Mouse (Mus musculus) cerebral cortex, adult 2 months (tissue): ENCODE results near the gene Mgat2.

Experiments
- WGBS: fragments of 180-500 bp; shearing (Covaris S2); methylation state at CpG from one replicate; pipeline ENCODE4 v1.1.7; 2018; 5-methylcytosine and 5-hydroxymethylcytosine counted together

Mgat2 gene

DNA sequence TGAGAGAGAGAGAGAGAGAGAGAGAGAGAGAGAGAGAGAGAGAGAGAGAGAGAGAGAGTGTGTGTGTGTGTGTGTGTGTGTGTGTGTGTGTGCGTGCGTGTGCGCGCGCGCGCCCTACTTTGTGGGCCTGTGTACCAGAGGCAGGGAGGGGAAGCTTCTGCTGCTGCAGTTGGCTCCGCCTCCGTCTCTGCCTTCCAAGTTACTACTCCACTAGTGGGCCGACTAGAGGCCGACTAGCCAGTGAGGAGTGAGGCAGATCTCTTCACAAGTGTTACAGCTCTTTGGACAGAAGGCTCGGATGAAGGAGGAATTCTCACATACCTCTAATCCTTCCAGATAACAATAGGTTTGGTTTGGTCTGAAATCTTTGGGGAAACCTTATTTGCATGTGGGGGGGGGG lies 4.6 kb upstream of the Mgat2 start:
- 78% methylated on average over 12 of the region's 12 CpGs for WGBS

DNA sequence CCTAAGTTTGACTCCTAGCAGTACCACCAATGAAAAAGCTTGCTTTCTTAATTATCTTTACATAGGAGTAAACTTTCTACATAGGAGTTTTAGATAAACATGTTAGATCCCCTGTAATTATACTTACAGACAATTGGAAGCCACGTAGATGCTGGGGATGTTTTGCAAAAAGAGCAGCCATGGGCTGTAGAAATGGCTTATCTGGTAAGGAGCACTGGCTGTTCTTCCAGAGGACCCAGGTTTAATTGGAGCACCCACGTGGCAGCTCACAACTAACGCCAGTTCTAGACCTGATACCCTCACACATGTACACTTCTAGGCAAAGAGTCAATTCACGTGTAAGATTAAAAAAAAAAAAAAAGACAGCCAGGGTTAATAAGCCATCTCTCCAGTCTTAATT lies 2.2 kb upstream of the Mgat2 start:
- WGBS: 87% methylated on average over 4 of the region's 4 CpGs

DNA sequence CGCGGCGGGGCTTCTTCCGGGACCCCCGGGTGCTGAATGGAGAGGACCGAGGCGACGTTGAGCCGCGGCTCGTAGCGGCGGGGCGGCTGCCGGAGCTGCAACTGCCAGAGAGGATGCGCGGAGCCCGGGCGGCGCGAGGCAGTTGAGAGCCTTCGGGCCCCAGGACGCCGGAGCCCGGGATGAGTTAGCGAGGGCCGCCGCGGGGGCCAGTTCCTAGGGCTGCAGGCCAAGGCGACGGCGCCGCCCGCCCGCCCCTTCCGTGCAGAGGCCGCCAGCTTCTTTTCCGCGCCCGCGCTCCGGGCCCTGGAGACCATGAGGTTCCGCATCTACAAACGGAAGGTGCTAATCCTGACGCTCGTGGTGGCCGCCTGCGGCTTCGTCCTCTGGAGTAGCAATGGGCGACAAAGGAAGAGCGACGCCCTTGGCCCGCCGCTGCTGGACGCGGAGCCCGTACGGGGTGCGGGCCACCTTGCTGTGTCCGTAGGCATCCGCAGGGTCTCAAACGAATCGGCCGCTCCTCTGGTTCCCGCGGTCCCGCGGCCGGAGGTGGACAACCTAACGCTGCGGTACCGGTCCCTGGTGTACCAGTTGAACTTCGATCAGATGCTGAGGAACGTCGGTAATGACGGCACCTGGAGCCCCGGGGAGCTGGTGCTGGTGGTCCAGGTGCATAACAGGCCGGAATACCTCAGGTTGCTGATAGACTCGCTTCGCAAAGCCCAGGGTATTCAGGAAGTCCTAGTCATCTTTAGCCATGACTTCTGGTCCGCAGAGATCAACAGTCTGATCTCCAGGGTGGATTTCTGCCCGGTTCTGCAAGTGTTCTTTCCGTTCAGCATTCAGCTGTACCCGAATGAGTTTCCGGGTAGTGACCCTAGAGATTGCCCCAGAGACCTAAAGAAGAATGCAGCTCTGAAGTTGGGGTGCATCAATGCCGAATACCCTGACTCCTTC lies 662 bp downstream of the Mgat2 start:
- under 1% methylated on average over 86 of the region's 86 CpGs for WGBS

DNA sequence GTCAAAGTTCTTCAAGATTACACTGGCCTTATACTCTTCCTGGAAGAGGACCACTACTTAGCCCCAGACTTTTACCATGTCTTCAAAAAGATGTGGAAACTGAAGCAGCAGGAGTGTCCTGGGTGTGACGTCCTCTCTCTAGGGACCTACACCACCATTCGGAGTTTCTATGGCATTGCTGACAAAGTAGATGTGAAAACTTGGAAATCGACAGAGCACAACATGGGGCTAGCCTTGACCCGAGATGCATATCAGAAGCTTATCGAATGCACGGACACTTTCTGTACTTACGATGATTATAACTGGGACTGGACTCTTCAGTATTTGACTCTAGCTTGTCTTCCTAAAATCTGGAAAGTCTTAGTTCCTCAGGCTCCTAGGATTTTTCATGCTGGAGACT lies 1.4 kb downstream of the Mgat2 start:
- 65% methylated on average over 7 of the region's 7 CpGs for WGBS

DNA sequence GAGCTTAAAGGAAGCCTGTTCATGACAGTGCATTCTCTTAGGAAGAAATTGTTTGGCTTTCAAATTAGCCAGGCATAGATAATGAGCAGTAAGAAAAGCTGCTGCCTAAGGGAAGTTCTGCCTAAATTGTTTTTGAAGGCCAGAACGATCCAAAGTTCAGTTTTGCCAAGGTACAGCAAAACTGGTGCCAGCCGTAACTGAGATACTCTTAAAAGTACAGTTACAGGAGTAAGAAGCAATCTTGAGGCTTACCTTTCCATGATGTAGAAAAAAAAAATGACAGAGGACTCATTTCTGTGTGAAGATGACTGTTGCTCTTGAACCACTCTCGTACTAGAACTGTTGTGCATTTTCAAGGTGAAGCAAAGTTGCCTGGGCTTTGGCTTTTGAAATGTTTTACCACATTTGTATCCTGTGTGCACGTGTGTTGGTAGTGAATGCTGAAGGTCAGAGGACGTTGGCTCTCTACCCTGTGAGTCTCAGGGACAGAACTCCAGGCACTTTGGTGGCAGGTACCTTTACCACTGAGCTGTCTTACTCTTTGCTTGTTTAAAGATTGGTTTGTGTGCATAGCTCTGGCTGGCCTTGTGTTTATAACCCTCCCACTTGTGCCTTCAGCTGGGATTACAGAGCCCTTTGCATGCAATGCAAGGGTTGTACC lies 3.0 kb downstream of the Mgat2 start:
- 59% methylated on average over 5 of the region's 5 CpGs for WGBS

DNA sequence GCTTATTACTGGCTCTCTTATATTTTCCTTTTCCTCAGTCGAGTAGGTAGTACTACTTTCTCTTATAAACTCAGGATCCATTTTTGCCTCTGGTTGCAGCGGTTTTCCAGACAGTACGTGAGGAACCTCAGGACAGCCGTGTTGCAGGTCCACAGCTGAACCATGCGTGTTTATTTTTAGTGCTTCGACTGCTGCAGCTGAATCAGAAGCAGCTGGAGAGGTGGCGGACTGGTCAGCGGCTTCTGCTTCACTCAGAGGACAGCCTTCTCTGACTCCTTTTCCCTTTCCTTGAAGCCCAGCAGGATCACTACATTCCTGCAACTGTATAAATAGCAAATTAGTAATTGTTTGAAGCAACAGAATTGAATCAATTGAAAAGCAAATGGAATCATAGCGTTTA lies 6.1 kb downstream of the Mgat2 start:
- 84% methylated on average over 9 of the region's 9 CpGs for WGBS

DNA sequence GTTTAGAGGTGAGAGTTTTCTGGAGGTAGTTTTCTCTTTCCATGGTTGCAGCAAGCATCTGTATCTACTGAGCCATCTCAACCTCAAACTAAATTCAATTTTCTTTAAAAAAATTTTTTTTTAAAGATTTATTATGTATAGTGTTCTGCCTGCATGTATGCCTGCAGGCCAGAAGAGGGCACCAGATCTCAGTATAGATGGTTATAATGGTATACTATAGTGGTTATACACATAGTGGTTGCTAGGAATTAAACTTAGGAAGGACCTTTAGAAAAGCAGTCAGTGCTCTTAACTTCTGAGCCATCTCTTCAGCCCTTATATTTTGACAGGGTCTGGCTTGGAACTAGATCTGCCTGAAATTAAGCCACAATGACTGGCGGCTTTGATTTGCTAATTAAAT lies 6.6 kb downstream of the Mgat2 start:
- WGBS: 100% methylated on average over 1 of the region's 1 CpGs

DNA sequence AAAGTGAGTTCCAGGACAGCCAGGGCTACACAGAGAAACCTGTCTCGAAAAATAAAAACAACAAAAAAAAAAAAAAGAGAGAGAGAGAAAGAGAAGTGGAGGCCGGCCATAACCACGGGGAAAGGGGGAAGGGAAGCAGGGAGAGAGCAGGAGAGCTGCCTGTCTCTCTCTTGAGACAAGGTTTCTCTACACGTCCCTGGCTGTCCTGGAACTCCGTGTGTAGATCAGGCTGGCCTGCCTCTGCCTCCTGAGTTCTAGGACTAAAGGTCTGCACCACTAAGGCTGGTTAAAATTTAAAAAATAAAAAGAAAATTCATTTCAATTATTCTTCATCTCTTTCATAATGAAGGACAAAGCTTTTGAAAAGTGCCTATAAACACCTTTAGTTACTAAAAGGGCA lies 7.4 kb downstream of the Mgat2 start:
- 91% methylated on average over 5 of the region's 5 CpGs for WGBS

DNA sequence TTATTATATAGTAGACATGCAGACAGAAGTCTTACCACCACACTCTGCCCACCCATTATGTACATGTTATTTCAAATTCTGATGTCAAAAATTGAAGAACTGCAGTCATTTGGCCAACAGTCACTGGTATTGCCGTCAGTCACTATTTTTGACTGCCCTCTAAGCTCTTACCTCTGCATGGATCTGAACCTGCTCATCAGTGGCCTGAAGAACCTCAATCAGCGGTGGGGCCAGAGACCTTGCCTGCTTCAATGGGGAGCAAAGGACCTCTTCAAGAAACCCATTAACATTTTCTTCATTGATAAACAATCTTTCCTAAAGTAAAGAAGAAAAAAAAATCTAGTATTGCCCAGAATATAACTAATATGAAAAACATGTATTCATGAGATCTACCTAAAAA lies 8.7 kb downstream of the Mgat2 start:
- WGBS: 90% methylated on average over 2 of the region's 2 CpGs

DNA sequence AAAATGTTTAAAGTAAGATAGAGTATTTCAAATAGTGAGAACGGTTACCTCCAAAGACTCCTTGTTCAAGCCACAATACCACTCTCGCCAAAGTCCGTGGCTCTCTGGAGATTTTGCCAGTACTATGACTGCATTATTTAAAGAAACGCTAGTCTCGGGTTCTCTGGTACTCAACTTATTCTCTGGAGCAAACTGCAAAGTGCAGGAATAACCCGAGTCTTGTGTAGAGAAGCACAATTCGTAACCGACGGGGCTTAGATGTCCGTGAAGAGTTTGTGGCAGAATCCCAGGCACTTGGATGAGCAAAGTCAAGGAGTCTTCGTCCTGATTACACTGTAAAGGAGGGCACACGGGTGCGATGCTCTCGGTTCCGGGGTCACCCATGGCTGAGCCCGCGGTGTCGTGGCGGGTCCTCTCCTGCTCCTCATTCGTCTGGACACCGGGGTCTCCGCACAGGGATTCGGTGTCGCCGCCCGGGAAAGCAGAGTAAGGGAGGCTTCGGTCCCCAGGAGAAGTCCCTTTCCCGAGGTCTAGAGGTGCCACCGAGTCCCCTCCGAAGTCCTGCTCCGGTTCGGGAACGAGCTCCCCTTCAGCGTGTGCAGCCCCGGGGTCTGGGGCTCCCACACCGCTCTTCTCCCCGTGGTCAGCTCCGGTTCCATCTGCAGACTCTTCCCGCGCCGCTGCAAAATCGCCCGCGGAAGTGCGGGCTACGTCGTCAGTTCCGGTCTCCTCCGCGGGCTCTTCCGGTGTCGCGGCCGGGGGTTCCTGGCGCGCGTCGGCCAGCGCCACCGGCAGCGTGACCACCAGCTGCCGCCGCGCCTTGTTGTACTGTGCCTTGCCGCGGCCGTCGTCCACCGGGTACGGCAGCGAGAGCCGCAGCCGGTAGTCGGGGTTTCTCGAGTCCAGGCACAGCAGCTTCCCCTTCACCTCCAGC lies 12.8 kb downstream of the Mgat2 start, which contains the start of gene Gm49383:
TSS of gene Gm49383 (minus strand) at position 661 of the 934 bp plus-strand sequence.
- under 1% methylated on average over 75 of the region's 75 CpGs for WGBS

DNA sequence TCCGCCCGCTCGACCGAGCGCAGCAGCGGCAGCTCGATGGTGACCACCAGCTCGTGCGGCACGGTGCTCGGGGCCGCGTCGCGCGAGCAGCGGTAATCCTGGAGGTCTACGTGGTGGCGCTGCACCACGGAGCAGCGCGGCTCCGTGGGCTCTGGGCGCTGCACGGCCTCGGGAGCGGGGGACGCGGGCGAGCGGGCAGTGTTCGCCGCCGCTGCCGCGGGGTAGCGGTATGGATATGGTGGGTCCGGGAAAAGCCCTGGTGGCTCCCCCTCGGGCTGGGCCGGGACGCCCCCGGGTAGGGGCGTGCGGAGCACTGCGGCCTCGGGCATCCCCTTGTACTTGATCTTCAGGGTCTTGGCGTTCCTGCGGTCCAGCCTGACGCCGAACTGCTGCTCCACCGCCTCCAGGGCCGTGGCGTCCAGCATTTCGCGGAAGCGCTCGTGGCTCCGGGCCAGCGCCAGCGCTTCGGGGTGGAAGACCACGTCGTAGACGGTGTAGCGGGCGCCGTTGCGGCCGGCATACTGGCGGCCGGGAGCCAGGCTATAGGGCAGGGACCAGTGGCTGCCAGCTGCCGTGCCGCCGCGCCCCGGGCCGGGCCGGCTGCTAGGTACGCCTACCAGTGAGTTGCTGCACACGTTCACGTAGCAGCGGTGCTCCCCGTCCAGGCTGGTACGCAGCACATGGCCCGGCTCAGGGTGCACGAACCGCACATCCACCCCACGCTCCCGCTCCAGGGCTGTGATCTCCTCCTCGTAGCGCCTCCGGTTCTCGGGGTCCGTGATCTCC lies 13.6 kb downstream of the Mgat2 start:
- WGBS: under 1% methylated on average over 93 of the region's 94 CpGs

DNA sequence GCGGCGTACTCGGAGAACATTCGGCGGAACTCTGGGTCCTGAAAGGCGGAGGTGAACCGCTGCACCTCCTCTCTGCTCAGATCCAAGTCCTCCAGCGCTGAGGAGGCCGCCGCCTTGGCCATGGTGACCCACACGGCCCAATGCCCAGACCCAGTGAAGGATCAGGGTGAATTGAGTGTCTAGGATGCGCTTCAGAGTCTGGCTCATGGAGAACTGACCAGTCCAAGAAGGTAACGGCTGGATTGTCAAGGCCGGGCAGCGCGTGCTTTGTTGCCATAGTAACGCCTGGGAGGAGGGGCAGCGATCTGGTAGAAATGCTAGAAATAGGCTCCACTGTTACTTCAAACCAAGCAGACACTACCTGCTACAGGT lies 14.2 kb downstream of the Mgat2 start, which contains the start of gene Dnaaf2:
TSS of gene Dnaaf2 (minus strand) at position 266 of the 372 bp plus-strand sequence.
- WGBS: 1% methylated on average over 18 of the region's 18 CpGs

DNA sequence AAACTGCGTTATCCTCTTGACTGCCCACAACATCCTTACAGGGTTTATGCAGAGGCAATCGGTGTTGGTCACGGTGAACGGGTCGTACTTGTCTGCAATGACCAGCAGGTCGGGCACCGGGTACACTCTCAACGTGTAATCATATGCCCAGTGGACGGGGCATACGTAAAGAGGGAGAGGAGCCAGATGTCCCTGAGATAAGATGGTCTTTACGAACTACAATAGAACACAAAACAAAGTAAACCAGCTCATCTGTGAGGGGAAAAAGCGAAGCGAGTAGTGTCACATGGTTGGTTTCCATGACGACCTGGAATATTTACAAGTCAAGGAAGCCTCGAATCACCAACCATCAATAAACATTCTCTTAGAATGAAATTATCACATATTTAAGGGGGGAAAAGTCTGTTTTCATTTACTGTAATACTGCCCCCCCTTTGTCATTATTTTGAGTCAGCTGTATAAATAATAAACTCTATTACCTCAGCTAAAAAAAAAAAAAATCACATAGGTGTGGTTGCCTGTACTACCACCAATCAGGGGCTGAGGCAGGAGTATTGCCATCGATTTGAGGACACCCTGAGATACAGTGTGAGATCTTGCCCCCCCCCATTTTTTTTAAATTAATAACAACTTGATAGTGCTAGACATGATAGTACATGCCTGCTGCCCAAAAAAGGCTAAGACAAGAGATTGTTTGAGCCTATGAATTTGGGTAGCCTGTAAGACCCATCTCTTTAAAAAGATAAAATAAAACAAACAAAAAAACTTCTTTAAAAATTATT lies 20.3 kb downstream of the Mgat2 start, which contains the start of gene Gm49384:
TSS of gene Gm49384 (minus strand) at position 216 of the 782 bp plus-strand sequence.
- WGBS: 63% methylated on average over 16 of the region's 16 CpGs

DNA sequence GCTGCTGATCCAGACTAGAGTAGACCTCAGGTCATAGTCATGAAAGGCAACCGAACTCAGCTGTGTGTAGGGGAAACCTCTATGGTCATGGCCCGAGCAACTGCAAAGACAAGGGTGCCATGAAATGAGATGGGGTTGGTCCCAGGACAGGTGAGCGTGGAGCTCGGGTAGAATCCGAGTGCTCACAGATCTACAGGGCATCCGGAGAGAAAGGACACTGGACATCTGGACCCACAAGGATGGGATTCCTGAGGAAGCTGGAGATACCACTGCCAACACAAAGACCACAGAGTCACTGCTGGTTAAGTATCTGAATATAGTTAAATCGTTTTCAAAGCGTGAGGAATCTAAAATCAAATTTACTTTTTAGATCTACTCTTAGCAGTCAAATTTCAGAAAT lies 23.4 kb downstream of the Mgat2 start:
- 92% methylated on average over 8 of the region's 8 CpGs for WGBS

DNA sequence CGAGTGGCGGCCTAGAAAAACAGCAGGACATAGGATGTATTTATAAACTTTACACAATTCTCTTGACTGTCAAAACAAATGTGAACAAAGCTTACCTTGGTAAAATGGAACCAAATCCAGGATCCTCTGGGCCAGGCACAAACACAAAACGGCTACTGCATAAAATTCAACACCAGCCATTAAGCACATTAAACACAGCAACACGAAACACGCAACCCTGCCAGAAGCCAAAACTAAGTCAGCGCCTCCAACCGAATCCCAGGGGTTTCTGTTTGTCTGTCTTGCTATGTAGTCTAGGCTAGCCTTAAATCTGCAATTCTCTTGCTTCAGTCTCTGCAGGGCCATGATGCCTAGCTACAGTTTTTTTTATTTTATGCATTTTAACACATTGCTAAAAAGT lies 24.0 kb downstream of the Mgat2 start:
- 85% methylated on average over 7 of the region's 7 CpGs for WGBS

DNA sequence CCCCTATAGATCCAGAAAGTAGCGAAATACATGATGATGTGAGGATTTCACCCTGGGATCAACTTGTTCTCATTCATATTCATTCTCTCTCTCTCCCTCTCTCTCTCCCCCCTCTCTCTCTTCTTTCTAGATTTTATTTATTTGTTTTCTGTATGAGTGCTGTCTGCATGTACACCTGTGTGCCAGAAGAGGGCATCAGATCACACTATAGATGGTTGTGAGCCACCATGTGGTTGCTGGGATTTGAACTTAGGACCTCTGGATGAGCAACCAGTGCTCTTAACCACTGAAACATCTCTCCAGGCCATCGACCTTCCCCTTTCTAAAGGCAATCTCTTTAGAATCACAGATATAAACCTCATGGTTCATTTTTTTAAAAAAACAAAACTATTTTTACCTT lies 24.6 kb downstream of the Mgat2 start:
- WGBS: 96% methylated on average over 2 of the region's 2 CpGs

DNA sequence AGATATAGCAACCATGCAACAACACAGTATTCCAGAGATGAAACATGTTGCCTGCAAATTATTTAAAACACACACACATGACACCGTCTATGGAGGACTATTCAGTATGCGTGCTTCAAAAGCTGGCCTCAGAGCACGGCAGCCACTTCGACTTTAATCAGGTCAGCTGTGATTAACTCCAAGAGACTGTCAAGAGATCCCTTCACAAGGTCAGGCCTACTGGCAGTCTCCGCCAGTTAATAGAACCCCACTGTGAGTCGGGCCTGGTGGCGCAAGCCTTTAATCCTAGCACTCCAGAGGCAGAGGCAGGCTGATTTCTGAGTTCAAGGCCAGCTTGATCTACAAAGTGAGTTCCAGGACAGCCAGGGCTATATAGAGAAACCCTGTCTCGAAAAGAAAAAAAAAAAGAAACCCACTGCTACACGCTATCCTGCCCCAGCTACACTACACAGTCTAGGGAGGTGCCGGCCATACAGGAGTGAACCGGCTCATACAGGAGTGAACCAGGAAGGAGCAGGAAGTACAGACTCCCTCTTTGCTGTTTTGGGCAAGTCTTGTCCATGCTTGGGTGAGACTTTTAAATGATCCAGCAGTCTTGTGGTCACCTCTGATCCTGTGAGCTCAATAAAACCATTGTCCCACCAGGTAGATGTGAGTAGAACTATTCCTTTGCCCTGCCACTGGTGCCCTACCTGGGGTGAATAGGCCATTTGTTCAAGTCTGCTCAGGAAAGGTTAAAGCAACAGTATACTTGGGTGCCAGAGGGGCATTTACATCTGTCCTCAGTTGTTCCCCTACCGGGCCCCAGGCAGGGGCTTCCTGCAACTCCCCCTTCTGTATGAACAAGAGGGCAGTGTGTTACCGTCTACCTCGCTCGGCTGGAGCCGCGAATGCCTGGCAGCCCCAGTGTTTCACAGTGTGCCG lies 26.4 kb downstream of the Mgat2 start:
- WGBS: 84% methylated on average over 18 of the region's 18 CpGs

DNA sequence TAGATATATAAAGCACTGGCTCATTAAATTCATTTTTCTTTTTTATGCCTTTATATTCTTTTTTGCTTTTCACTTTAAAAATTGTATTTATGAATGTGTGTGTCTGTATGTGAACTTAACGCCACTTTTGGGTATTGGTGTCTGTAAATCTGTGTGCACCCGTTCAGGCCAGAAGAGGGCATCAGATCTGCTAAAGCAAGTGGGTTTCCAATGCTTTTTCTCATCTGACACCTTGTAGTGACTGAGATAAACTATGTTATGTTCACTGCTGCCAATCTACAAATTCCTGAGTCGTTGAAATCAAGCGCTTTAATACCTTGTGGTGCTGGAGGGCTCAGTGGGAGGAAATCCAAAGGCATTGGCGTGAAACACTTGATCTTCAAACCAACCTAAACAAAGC lies 27.1 kb downstream of the Mgat2 start:
- WGBS: 65% methylated on average over 5 of the region's 5 CpGs

DNA sequence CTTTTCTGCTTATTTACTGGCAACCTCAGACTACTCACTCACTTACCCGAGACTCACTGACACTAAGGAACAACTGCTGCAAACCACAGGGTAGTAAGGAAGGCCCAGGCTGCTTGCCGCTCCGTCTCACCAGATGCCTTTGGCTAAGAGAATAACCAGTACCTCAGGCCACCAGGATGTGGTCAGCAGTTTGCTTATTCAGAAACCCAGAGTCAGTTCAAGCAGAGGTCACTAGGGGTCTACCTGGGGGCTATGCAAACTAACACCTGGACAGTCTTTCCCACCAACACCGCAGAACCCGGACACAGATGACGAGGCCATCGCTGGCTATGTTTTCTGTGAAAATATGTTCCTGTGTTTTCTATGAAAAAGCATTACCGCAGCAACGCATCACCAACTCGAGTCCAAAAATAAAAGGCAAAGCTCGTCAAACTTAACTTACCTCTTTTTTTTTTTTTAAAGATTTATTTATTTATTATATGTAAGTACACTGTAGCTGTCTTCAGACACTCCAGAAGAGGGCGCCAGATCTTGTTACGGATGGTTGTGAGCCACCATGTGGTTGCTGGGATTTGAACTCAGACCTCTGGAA lies 29.3 kb downstream of the Mgat2 start:
- 86% methylated on average over 13 of the region's 13 CpGs for WGBS
